Mouse (Mus musculus) adrenal gland, adult 18-20 months (tissue): Measurements from ENCODE around the gene Slc26a10. TPM values are rescaled to one million over a fixed set of nuclear protein-coding genes. Genes with fewer than 3 reads are reported as not detected.

Experiments
- DNase-seq, 2 experiments: peaks; one replicate each; pipeline ENCODE4 v3.0.0; 2021 to 2022; ENCODE audit warnings: low spot score in 2 of 2
- total RNA-seq, 2 experiments: library from RNA; stranded (reverse); gene quantifications; 1 replicate in 1 of 2; 2 replicates in 1 of 2; pipeline ENCODE4 v1.2.3; 2021

The Slc26a10 gene
- total RNA-seq, 2 experiments from 2014 or later, result 1.1 to 1.8 TPM

GRCm38 (mm10) chr10:127185101-127185500 lies 4.7 kb upstream of the Slc26a10 start:
- DNase-seq, result no peak

DNA sequence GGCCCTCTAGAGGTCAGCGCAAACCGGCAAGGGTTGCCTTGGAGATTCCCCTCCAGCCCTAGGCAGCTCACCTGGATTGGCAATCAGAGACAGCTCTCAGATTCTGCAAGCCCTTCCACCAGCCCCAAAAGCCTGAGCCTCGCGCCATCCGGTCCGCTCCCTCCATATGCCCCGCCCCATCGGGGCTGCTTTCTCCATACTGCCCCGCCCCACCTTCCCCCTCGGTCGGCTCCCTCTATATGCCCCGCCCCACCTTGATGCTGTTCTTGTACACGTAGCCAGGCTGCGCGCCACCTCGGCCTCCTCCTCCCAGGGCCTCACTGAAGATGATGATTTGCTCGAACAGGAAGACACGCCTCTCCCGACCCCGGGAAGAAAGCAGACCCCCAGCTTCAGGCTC lies 3.3 kb upstream of the Slc26a10 start:
- DNase-seq, result no peak

- no peak for DNase-seq
These were observed 2.2 kb upstream of the Slc26a10 start for GRCm38 (mm10) chr10:127182624-127183023.

GRCm38 (mm10) chr10:127181566-127181965 lies 1.1 kb upstream of the Slc26a10 start:
- DNase-seq, result no peak

- no peak for DNase-seq
These were observed 226 bp upstream of the Slc26a10 start for GRCm38 (mm10) chr10:127180695-127181047.

DNA sequence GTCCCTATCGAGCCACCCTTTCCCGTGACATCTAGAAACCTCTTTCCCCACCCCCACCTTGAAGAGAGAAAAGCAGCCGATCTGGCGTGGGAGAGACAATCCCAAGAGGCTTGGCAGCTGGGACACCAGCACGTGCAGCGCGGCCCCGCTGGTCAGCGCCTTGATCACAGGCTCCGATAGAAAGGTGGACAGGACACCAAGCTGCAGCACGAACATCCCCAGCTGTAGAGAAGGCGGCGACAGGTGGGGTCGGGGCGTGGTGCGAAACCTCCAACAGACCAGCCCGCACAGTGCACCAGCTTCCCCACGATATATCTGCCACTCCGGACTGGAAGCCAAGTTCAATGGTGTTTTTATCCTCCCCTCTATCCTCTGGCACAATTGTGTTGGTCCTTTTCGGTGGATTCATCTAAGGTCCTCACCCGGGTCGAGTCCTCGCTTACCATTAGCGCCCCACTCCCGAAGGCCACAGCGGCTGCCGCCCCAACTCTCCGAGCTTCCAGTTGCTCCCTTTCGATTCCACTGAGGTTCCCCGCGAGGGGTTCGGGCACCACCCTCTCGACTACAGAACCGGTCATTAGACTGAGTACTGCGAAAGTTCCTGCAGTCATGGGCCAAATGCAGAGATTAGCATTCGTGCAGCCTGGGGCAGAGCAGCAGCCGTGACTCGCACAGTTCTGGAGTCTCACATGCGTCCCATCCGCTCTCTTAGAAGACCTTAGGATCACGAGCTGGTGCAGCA lies 2.0 kb downstream of the Slc26a10 start:
- no peak for DNase-seq

GRCm38 (mm10) chr10:127177719-127178118 lies 2.7 kb downstream of the Slc26a10 start:
- DNase-seq, result peak; percentile 65 to 74

GRCm38 (mm10) chr10:127177235-127177634 lies 3.2 kb downstream of the Slc26a10 start:
- no peak for DNase-seq

DNA sequence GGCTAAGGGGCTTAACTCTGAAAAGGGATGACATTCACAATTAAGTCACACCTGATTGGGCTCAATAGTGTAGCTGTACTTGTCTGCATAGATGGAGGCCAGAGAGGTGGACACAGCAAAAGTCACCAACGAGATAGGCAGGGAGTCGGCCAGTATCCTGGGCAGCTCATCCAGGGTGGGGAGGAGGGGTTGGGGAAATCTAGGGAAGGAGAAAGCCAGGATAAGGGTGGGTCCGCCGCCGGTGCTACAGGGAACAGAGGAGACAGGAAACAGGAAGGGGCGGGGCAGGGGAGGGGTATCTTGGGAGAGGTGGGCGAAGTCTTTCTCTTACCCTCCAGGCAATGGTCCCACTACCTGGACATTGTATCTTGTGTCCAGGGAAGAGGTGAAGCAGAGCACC lies 3.7 kb downstream of the Slc26a10 start:
- DNase-seq, result no peak

DNA sequence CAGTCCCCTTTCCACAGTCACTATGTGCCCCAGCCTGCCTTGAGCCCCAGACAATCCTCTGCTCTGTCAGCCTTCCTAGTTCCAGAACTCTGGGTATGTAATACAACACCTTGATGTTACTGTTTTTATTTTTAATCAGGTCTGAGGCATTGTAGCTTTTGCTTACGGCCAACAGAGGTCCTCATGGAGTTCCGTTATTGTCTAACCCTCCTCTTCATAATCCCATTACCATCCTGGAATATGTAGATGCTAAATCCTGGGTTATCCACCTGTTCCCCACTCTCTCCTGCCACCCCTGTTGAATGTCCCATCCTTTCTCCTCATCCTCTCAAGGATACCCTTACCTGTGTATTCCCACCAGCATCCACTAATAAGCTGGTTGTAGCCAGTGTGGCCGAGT lies 4.2 kb downstream of the Slc26a10 start:
- DNase-seq, result no peak

GRCm38 (mm10) chr10:127174170-127174569 lies 6.3 kb downstream of the Slc26a10 start:
- no peak for DNase-seq

GRCm38 (mm10) chr10:127173148-127174065 lies 7.0 kb downstream of the Slc26a10 start:
- DNase-seq, result no peak

DNA sequence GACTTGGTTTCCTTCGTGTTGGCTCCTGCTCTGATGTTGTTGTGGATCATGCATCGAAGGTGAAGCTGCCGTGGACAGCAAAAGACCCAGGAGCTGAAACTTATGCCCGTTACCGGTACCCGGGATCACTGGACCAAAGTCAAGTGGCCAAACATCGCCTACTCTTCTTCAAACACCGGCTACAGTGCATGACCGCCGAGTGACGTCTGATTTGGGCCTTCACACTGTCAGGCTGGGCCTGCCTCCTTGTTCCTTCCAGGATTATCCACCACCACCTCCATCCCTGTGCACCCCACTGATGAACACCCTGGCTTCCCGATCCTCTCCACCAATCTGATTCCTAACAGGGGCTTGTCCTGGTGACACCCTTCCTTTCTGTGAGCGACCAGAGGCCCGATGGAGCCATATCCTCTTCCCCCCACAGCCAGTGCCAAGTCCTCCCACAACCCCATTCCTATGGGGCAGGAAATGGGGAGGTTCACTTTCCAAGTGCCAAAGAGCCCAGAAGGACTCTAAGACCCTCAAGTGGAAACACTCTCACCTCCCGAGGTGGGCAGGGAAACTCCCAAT lies 8.7 kb downstream of the Slc26a10 start:
- DNase-seq, result no peak

GRCm38 (mm10) chr10:127170837-127171272 lies 9.6 kb downstream of the Slc26a10 start:
- peak; percentile 79 to 82 for DNase-seq

GRCm38 (mm10) chr10:127170002-127170401 lies 10.4 kb downstream of the Slc26a10 start:
- DNase-seq, result no peak

DNA sequence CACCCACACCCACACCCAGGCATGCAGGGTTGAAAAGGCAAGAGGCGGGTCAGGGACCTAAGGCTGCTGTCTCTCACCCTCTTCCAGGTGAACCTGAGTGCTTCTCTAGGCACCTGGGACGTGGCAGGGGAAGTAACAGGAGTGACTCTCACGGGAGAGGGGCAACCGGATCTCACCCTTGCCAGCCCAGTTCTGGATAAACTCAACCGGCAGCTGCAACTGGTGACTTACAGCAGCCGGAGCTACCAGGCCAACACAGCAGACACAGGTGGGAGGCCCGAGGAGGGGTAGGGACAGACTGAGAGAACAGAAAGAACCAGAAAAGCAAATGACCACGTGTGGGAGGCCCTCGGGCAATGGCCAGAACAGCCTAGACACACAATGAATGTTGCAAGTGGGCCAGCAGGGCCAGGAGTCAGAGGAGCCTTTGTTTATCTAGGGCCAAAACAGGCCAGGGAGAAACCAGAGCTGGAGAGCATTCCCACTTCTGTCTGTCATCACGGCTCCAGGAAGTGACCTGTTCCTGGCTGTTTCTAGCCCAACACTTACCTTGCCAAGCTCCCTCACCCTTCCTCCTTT lies 12.7 kb downstream of the Slc26a10 start:
- no peak for DNase-seq

GRCm38 (mm10) chr10:127166771-127167613 lies 13.5 kb downstream of the Slc26a10 start:
- no peak for DNase-seq

- DNase-seq, result no peak
These were observed 14.1 kb downstream of the Slc26a10 start for GRCm38 (mm10) chr10:127166404-127166715.

GRCm38 (mm10) chr10:127165654-127166403 lies 14.6 kb downstream of the Slc26a10 start:
- DNase-seq, result peak; percentile 35 to 46

DNA sequence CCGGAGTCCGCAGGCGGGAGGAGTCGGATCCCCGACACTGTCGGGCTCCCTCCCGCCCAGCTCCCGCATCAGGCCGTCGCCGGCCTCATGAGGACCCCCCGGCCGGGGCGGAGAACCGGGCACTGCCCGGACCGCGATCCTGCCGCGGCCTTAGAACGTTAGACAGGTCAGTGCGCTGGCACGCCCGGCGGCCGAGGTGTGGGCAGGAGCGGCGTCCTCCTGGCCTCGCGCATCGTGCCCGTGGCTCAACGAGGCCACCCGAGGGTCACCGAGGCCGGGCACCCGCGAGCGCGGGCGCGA lies 15.1 kb downstream of the Slc26a10 start:
- DNase-seq, result peak in 1 of 2 experiments; percentile 40
